ENCODE assay signal across 22 mouse cellular contexts in genomic region chr5:142850476-142850875, GRCm38 (mm10). TPM values are rescaled to one million over a fixed set of nuclear protein-coding genes. Genes with fewer than 3 reads are reported as not detected.
DNase-seq lines count a peak whose midpoint lies in the region; ATAC-seq and TF ChIP-seq lines count a peak whose summit lies in the region.
"Had no signal": no experiment of that assay in that cellular context is flagged by ENCODE, and none has a peak within 500 bp of the region (broad histone marks: within the 10 kb centered on the region; RNA-seq: fewer than 3 reads in every experiment).

No protein-coding gene starts in this region.

- no peak for TF ChIP-seq POLR2A in MEL (IDR thresholded peaks at IDR 0.05; ENCODE audit: control insufficient read depth in 1 of 2, insufficient read depth in 1 of 2, low read depth in 1 of 2, low read length in 2 of 2, poor library complexity in 1 of 2)

- no peaks in the 10 kb centered on the region for H3K4me1 ChIP-seq in heart, embryonic 11.5 days (ENCODE audit: control insufficient read depth, insufficient read depth, low read length)
- H3K4me1 ChIP-seq in heart, embryonic 12.5 days (replicated peaks): peaks cover 9% of the 10 kb centered on the region
- H3K4me1 ChIP-seq in MEL (ENCODE audit: control insufficient read depth in 1 of 2, insufficient read depth in 2 of 2, low read length in 2 of 2): peaks cover 2 to 16% of the 10 kb centered on the region in 2 experiments
- no peaks in the 10 kb centered on the region for H3K4me1 ChIP-seq in kidney, embryonic 16.5 days (ENCODE audit: insufficient read depth, low read length)
- H3K4me1 ChIP-seq in midbrain, embryonic 13.5 days (replicated peaks): no peaks in the 10 kb centered on the region
- H3K4me1 ChIP-seq: hindbrain, embryonic 12.5 days; hindbrain, embryonic 15.5 days had no signal

- no peaks in the 10 kb centered on the region for H3K9me3 ChIP-seq in heart, embryonic 11.5 days (replicated peaks; ENCODE audit: control insufficient read depth, low read length)
- peaks cover 3% of the 10 kb centered on the region; the same call in 1 of the 2 replicates for H3K9me3 ChIP-seq in heart, embryonic 12.5 days (replicated peaks)
- H3K9me3 ChIP-seq in MEL (replicated peaks; ENCODE audit: insufficient read depth, low read length): no peaks in the 10 kb centered on the region
- no peaks in the 10 kb centered on the region for H3K9me3 ChIP-seq in kidney, embryonic 16.5 days (ENCODE audit: low read length)
- H3K9me3 ChIP-seq in midbrain, embryonic 13.5 days: no peaks in the 10 kb centered on the region
- H3K9me3 ChIP-seq: forebrain, embryonic 10.5 days; forebrain, embryonic 13.5 days; hindbrain, embryonic 12.5 days; hindbrain, embryonic 15.5 days had no signal

- ATAC-seq in heart, embryonic 11.5 days (replicated peaks; ENCODE audit: insufficient number of reproducible peaks, low FRiP score, low TSS enrichment): 0 out of 2 replicates have a peak, but pooled peaks have one; percentile 32
- ATAC-seq in heart, embryonic 12.5 days (ENCODE audit: insufficient number of reproducible peaks, low FRiP score): no peak
- ATAC-seq in kidney, embryonic 16.5 days (ENCODE audit: low FRiP score, low TSS enrichment): no peak
- ATAC-seq in midbrain, embryonic 13.5 days: no peak
- ATAC-seq: activated CD4-positive, CD25-positive, alpha-beta regulatory T cell, adult 4 months; forebrain, embryonic 13.5 days; forebrain, embryonic 16.5 days had no signal

- H3K79me2 ChIP-seq in MEL (ENCODE audit: control insufficient read depth, insufficient read depth, low read length, poor library complexity): no peaks in the 10 kb centered on the region

- DNase-seq in MEL (ENCODE audit: low read depth, low spot score): no peak
- DNase-seq in retina, embryonic 14.5 days (ENCODE audit: low spot score): peak; percentile 35
- no peak for DNase-seq in cerebellum, postnatal 25 days
- DNase-seq: adrenal gland, adult 8-10 months; adrenal gland, postnatal 25 days; B cell, adult 2 months; cerebellum, adult 11-12 months; cerebellum, adult 8-10 months; cerebellum, postnatal 10 days; gastrocnemius, postnatal 10 days; gastrocnemius, postnatal 36 days had no signal

- no peak for TF ChIP-seq RAD21 in MEL (IDR thresholded peaks at IDR 0.05; ENCODE audit: low read depth, low read length)

- TF ChIP-seq CTCF in MEL (IDR thresholded peaks at IDR 0.05 in 2 of 3, conservative IDR thresholded peaks at IDR 0.05 in 1 of 3; ENCODE audit: control insufficient read depth in 1 of 3, insufficient read depth in 1 of 3, low read depth in 2 of 3, low read length in 3 of 3, poor library complexity in 1 of 3, severe bottlenecking in 1 of 3): no peak

- 68% methylated on average over 9 of the region's 9 CpGs for WGBS in heart, embryonic 11.5 days (ENCODE audit: insufficient replicate concordance)
- WGBS in heart, embryonic 12.5 days: 69% methylated on average over 9 of the region's 9 CpGs
- 61% methylated on average over 9 of the region's 9 CpGs for WGBS in kidney, embryonic 16.5 days
- 53% methylated on average over 9 of the region's 9 CpGs for WGBS in midbrain, embryonic 13.5 days

- H3K4me2 ChIP-seq in heart, embryonic 11.5 days: no peak overlapping the region
- H3K4me2 ChIP-seq in heart, embryonic 12.5 days: no peak overlapping the region
- no peak overlapping the region for H3K4me2 ChIP-seq in kidney, embryonic 16.5 days (replicated peaks; ENCODE audit: low read depth, low read length)
- no peak overlapping the region for H3K4me2 ChIP-seq in midbrain, embryonic 13.5 days (replicated peaks)
- H3K4me2 ChIP-seq: forebrain, embryonic 13.5 days; hindbrain, embryonic 12.5 days; hindbrain, embryonic 15.5 days had no signal

- TF ChIP-seq EP300 in MEL (IDR thresholded peaks at IDR 0.05; ENCODE audit: low read depth in 1 of 2, low read length in 2 of 2): no peak

- no peaks in the 10 kb centered on the region for H3K27me3 ChIP-seq in heart, embryonic 11.5 days (ENCODE audit: control insufficient read depth, insufficient read depth, low read length)
- H3K27me3 ChIP-seq in heart, embryonic 12.5 days (replicated peaks): no peaks in the 10 kb centered on the region
- H3K27me3 ChIP-seq in MEL (ENCODE audit: control insufficient read depth in 1 of 2, insufficient read depth in 2 of 2, low read length in 2 of 2): no peaks in the 10 kb centered on the region
- H3K27me3 ChIP-seq in kidney, embryonic 16.5 days (ENCODE audit: insufficient read depth, low read length): no peaks in the 10 kb centered on the region
- no peaks in the 10 kb centered on the region for H3K27me3 ChIP-seq in midbrain, embryonic 13.5 days
- H3K27me3 ChIP-seq: CH12.LX; forebrain, embryonic 13.5 days; hindbrain, embryonic 12.5 days; hindbrain, embryonic 15.5 days had no signal

- H3K27ac ChIP-seq in heart, embryonic 11.5 days (ENCODE audit: low read depth, low read length): no peak overlapping the region
- H3K27ac ChIP-seq in heart, embryonic 12.5 days (ENCODE audit: poor library complexity, severe bottlenecking): no peak overlapping the region
- no peak overlapping the region for H3K27ac ChIP-seq in MEL (ENCODE audit: control insufficient read depth, low read depth, low read length)
- H3K27ac ChIP-seq in kidney, embryonic 16.5 days (ENCODE audit: low read length): no peak overlapping the region
- no peak overlapping the region for H3K27ac ChIP-seq in midbrain, embryonic 13.5 days
- H3K27ac ChIP-seq: forebrain, embryonic 10.5 days; forebrain, embryonic 13.5 days; hindbrain, embryonic 12.5 days; hindbrain, embryonic 15.5 days had no signal

- H3K36me3 ChIP-seq in heart, embryonic 11.5 days (ENCODE audit: control insufficient read depth, insufficient read depth, low read length): no peaks in the 10 kb centered on the region; the same call in 1 of the 2 replicates
- no peaks in the 10 kb centered on the region for H3K36me3 ChIP-seq in heart, embryonic 12.5 days
- peaks cover 0 to 8% of the 10 kb centered on the region in 2 experiments; a peak in 2 of 4 replicates for H3K36me3 ChIP-seq in MEL (ENCODE audit: control insufficient read depth in 1 of 2, insufficient read depth in 2 of 2, low read length in 2 of 2)
- no peaks in the 10 kb centered on the region for H3K36me3 ChIP-seq in kidney, embryonic 16.5 days (ENCODE audit: insufficient read depth, low read length)
- no peaks in the 10 kb centered on the region for H3K36me3 ChIP-seq in midbrain, embryonic 13.5 days
- H3K36me3 ChIP-seq: forebrain, embryonic 10.5 days; hindbrain, embryonic 12.5 days; hindbrain, embryonic 15.5 days had no signal

- H3K9ac ChIP-seq in heart, embryonic 11.5 days (ENCODE audit: low read depth, low read length): no peak overlapping the region
- no peak overlapping the region for H3K9ac ChIP-seq in heart, embryonic 12.5 days
- H3K9ac ChIP-seq in MEL (ENCODE audit: control insufficient read depth, low read depth, low read length, poor library complexity, severe bottlenecking): peak overlapping the region; percentile 9; the same call in 1 of the 2 replicates
- H3K9ac ChIP-seq in kidney, embryonic 16.5 days (replicated peaks; ENCODE audit: low read length): no peak overlapping the region
- no peak overlapping the region for H3K9ac ChIP-seq in midbrain, embryonic 13.5 days (replicated peaks)
- H3K9ac ChIP-seq: forebrain, embryonic 13.5 days; hindbrain, embryonic 12.5 days; hindbrain, embryonic 15.5 days had no signal

- no peak overlapping the region for H3K4me3 ChIP-seq in heart, embryonic 11.5 days (ENCODE audit: low read depth, low read length)
- H3K4me3 ChIP-seq in heart, embryonic 12.5 days: no peak overlapping the region
- H3K4me3 ChIP-seq in MEL (ENCODE audit: control insufficient read depth in 1 of 2, insufficient read depth in 1 of 2, low read depth in 2 of 2, low read length in 2 of 2): peak overlapping the region in 1 of 2 experiments; percentile 29; a peak in 1 of 4 replicates
- no peak overlapping the region for H3K4me3 ChIP-seq in kidney, embryonic 16.5 days (ENCODE audit: low read length)
- no peak overlapping the region for H3K4me3 ChIP-seq in midbrain, embryonic 13.5 days (replicated peaks)
- H3K4me3 ChIP-seq: forebrain, embryonic 10.5 days; forebrain, embryonic 13.5 days; hindbrain, embryonic 12.5 days; hindbrain, embryonic 15.5 days had no signal

TF ChIP-seq in MEL, 35 proteins besides CTCF, POLR2A, EP300 and RAD21:
- TF ChIP-seq NRF1 (IDR thresholded peaks at IDR 0.05; ENCODE audit: insufficient read depth, low read depth, low read length, poor library complexity, severe bottlenecking): no peak
- TF ChIP-seq ETS1 (IDR thresholded peaks at IDR 0.05; ENCODE audit: low read depth, low read length): no peak
- no peak for TF ChIP-seq ELF1 (IDR thresholded peaks at IDR 0.05; ENCODE audit: low read depth, low read length)
- no peak for TF ChIP-seq POLR2AphosphoS2 (IDR thresholded peaks at IDR 0.05; ENCODE audit: low read length)

RNA-seq across cellular contexts. Expression of gene Tnrc18, which starts 33.0 kb away (rescaled TPM):
- 23.5 and 24.4 TPM in 2 replicates for polyA plus RNA-seq in heart, embryonic 11.5 days (2014; fragmentation: Nextera tagmentation; extraction: Ambion mirVana)
- polyA plus RNA-seq in heart, embryonic 12.5 days (2016; fragmentation: Nextera tagmentation; extraction: Ambion mirVana): 31.7 and 34.7 TPM in 2 replicates
- 0.23 and 0.31 TPM in 2 replicates for total RNA-seq in MEL (2012; rRNA removed)
- 1 to 10 TPM in 1 of 2 experiments, not detected in 1; 3.4 TPM for polyA plus RNA-seq in MEL (2012; ENCODE audit: insufficient read depth in 1 of 2, insufficient read length in 2 of 2, low read depth in 1 of 2, low replicate concordance in 2 of 2, missing spikeins in 1 of 2)
- 18.2 and 20.6 TPM in 2 replicates for polyA plus RNA-seq in kidney, embryonic 16.5 days (2015; fragmentation: Nextera tagmentation; extraction: Ambion mirVana)
- polyA plus RNA-seq in midbrain, embryonic 13.5 days (2015; fragmentation: Nextera tagmentation; extraction: Ambion mirVana): 30.5 and 40.7 TPM in 2 replicates

RNA-seq across cellular contexts. Expression of gene Fbxl18, which starts 44.7 kb away (rescaled TPM):
- 7.0 and 8.0 TPM in 2 replicates for polyA plus RNA-seq in heart, embryonic 11.5 days (2014; fragmentation: Nextera tagmentation; extraction: Ambion mirVana)
- 11.5 and 12.9 TPM in 2 replicates for polyA plus RNA-seq in heart, embryonic 12.5 days (2016; fragmentation: Nextera tagmentation; extraction: Ambion mirVana)
- total RNA-seq in MEL (2012; rRNA removed): 3.9 and 4.6 TPM in 2 replicates
- polyA plus RNA-seq in MEL (2012; ENCODE audit: insufficient read depth in 1 of 2, insufficient read length in 2 of 2, low read depth in 1 of 2, low replicate concordance in 2 of 2, missing spikeins in 1 of 2): 1 to 10 TPM in 1 of 2 experiments, not detected in 1; 7.4 TPM
- 14.0 and 17.2 TPM in 2 replicates for polyA plus RNA-seq in kidney, embryonic 16.5 days (2015; fragmentation: Nextera tagmentation; extraction: Ambion mirVana)
- 40.1 and 40.4 TPM in 2 replicates for polyA plus RNA-seq in midbrain, embryonic 13.5 days (2015; fragmentation: Nextera tagmentation; extraction: Ambion mirVana)

RNA-seq across cellular contexts. Expression of gene Actb, which starts 56.1 kb away (rescaled TPM):
- polyA plus RNA-seq in heart, embryonic 11.5 days (2014; fragmentation: Nextera tagmentation; extraction: Ambion mirVana): 7,480 and 8,290 TPM in 2 replicates
- polyA plus RNA-seq in heart, embryonic 12.5 days (2016; fragmentation: Nextera tagmentation; extraction: Ambion mirVana): 6,292 and 6,382 TPM in 2 replicates
- 3,019 and 3,042 TPM in 2 replicates for total RNA-seq in MEL (2012; rRNA removed)
- polyA plus RNA-seq in MEL (2012; ENCODE audit: insufficient read depth in 1 of 2, insufficient read length in 2 of 2, low read depth in 1 of 2, low replicate concordance in 2 of 2, missing spikeins in 1 of 2): 1,000 to 10,000 TPM; 1,403 to 4,417 TPM
- polyA plus RNA-seq in kidney, embryonic 16.5 days (2015; fragmentation: Nextera tagmentation; extraction: Ambion mirVana): 12,646 and 13,929 TPM in 2 replicates
- polyA plus RNA-seq in midbrain, embryonic 13.5 days (2015; fragmentation: Nextera tagmentation; extraction: Ambion mirVana): 15,567 and 17,404 TPM in 2 replicates
